Mouse (Mus musculus) liver, adult (tissue): ENCODE results near the gene Kcnma1.

Experiments used
- GATA4 ChIP-seq: IDR thresholded peaks from 2 replicates; pipeline ENCODE4 v1.6.1; 2014; ENCODE audit warnings: mild to moderate bottlenecking, low read length; ENCODE audit not compliant: insufficient replicate concordance

Kcnma1 gene

DNA sequence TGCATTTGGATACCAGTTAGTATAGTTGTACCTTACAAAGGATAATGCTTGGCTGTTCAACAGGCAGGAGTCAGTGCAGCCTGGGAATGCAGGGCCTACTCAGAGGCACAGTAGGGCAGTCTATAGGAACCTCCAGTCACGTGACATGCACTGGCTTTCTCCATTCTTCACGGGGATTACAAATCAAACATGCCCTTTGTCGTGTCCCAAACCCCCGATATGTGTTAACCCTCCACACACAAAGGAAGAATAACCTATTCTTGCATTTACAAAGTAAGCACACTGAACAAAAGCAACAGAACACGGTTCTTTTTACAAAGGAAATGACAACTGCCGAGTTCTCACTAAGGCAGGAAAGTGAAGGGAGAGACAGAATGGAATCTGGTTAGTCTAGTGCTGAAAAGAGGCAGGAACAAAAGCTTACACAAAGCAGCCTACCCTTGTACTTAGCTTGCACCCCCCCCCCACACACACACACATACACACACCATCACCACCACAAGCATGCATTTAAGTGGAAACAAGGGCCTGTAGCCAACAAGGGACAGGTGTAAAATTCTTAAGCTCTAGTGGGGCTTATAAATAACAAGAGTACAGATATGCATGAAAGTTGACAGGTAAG lies 421.4 kb downstream of the Kcnma1 start:
- TF ChIP-seq GATA4, result no peak

DNA sequence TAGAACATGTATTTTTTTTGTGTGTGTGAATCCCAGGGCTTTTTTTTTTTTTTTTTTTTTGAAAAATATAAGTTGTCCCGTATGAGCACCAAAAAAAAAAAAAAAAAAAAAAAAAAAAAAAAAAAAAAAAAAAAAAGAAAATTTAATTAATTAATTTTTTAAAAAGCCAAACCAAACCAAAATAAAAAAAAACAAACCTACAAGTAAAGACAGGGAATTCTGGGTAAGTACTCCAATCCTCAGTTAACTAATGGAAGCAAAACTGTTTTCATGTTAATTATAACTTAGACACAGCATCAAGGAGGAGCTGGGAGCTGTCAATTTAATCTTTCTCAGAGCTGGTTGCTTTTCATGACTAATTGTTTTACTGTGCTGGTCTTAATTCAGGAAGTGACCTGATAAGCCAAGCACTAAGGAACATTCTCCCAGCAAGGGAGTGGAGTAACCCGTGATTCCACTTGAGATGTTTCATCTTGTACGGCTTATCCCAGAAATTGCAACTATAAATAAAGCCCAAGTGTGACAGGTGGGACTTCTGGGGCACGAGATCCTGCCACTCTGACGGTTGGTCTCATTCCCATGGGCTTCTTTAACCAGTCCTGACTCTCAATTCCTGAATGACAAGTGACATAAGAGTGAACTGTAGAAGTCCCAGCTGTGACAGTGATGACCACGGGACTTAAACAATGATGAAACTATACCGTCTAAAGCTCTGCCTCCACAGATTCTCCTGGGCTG lies 424.4 kb downstream of the Kcnma1 start:
- TF ChIP-seq GATA4, result no peak

DNA sequence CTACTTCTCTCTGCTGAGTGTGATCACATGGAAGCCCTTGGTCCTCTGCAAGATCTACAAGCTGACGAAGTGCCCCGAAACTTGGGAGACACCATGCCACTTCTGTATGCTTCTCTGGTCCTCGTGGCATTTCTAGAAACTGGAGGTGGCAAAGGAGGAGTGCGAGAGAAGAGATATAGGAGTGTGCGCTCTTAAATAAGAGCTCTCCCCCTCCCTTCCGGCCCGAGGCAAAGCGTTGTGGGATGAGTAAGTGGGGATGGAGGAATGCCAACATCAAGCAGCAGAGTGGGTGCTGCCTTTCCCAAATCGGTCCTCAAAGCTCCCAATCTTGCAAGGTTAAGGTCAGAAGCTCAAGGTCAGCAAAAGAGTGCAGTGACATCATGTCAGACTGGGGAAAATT lies 426.8 kb downstream of the Kcnma1 start:
- TF ChIP-seq GATA4, result no peak

DNA sequence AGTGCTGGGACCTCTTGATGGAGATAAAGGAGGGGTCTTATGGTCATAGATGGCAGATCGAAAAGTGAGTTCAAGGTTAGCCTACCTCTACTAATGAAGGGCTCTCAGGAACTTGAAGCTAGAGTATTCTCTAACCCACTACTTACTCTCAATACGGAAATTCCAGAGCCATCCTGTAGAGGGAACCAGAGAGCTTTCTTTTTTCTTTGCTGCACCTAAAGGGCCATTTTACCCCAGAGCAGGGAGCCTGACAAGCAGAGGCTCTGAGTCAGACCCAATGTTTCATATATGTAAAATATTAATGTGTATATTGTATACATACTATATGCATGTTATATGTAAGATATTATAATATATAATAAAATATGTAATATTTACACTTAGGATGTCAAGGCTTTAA lies 431.1 kb downstream of the Kcnma1 start:
- no peak for TF ChIP-seq GATA4

DNA sequence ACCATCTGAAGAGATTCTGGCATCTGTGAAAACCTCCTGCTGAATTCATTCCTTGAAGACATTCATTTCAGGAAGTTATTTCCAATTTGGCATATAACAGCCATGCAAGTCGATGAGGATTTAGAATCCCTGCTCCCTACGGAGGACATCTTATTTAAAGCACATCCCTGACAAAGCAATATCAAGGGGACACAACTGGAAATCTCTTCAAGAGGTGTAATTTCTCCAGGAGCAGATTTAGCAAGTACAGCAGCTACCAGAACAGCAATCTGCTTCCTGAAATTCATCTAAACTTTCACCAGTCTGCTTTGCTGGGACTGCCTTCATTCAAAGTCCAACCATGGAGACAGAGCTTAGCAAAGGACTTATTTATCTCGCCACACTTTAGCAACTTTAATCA lies 433.0 kb downstream of the Kcnma1 start:
- no peak for TF ChIP-seq GATA4

DNA sequence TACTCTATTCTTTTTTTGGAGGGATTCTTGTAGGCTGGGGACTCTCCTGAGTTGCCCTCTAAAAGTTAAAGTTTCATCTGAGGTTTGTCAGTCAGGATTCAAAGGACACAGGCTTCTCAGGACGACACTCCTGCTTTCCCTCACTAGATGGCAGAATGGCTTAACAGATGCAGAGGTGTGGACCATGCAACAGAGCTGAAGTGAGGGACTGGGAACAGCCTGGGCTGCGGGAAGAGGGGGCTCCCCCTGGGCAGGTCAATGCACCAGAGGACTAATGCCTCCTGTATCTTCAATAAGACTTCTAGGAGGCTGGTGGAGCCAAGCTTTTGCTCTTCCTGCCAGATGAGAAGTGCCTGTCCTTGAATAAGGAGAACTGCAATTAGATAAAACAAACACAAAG lies 438.3 kb downstream of the Kcnma1 start:
- TF ChIP-seq GATA4, result no peak

DNA sequence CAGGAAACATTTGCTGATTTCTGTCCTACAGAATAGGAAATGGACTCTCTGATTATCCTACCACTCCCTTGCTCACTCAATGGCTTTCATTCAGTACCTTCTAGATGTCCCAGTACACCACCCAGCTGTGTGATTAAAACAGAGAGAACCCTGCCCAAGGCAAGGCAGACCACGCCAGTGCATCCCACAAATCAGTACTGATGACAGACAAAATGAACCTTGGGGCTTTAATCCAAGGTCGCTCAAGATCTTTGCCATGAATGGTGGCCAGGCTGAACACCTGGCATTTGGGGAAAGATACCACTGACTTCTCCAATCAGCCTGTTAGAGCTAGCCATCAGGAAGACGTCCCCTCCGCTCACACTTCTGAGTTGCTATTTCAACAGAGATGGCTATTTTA lies 440.2 kb downstream of the Kcnma1 start:
- TF ChIP-seq GATA4, result no peak

DNA sequence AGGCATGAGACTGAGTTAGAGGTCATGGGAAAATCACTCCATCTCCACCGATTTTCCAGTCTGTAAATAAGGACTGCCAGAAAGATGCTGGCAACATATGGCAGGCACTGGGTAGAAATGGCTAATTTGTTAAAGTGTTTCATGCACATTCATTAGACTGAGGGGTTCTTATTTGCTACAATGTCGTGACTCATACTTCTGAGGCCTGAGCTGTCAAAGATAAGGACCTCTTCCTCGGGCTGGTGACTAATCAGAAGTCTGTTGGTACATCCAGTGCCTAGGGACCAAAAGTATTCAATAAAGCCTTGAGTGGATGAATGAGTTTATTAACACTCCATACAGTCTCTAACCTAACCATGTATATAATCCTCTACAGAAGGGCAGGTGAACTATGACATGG lies 440.9 kb downstream of the Kcnma1 start:
- no peak for TF ChIP-seq GATA4

DNA sequence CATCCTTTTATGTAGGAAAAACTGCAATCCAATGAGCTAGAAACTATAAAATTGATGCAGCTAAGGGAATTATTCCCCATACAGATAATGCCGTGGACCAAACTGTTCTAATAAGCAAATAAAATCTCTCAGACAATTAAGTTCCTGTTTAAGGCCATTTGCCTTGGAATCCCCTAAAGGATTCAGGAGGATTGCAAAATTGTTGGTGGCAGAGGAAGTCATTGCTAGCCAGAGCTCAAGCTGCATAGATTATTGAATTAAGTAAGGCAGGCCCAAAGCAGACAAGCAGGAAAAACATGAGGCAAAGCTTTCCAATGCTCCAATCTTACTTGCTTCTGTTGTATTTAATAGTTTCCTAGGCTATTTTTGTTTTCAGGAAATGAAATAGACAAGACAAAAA lies 441.5 kb downstream of the Kcnma1 start:
- no peak for TF ChIP-seq GATA4

DNA sequence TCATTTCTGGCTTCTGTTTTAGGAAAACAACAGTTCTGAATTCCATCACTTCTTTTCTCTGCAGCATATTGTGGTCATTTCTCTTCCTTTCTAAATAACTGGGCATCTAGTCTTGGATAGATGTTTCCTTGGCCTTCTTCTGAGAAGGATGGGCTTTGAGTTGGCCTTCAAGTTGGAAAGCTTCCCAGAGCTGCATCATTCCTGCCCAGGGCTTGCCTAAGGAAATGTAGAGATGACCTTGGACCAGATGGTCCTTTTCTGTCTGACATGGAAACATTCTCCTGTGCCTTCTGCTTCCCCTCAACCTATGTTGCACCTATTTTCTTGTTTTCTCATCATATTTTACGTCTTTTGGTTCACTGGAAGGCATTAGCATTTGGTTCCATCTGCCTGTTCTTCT lies 444.0 kb downstream of the Kcnma1 start:
- no peak for TF ChIP-seq GATA4

DNA sequence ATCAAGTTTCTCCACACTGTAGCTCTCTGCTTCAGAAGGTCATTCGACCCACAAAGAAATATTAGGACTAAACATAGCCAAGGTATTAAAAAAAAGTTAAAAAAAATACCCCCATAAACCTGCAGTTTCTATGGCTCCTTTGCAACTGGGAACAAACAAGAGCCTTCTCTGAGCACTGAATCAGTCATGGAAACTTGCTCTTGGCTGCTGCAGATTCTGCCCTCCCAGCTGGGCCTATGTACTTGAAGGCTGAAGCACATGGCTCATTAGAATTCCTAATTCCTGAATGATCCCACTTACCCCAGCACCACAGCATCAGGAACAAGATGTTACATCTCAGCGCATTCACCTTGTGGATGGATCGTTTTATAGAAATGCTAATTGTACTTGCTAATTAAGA lies 448.4 kb downstream of the Kcnma1 start:
- no peak for TF ChIP-seq GATA4

DNA sequence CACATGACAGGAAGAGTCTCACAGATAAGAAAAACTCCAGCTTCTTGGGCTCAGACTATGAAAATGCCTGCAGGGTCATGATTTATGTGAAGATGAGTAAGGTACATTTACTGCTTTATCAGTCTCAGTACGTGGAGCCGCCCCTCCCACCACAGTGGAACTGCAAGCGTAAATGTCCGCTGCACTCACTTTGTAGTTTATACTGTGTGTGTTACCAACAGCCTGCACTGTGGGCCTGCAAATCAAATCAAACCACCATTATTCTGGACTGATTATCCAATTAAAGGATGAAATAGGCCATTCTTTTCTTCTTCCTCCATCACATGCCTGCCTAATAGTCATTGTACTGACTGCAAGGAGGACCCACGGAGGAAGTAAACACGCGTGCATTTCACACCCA lies 449.8 kb downstream of the Kcnma1 start:
- no peak for TF ChIP-seq GATA4

DNA sequence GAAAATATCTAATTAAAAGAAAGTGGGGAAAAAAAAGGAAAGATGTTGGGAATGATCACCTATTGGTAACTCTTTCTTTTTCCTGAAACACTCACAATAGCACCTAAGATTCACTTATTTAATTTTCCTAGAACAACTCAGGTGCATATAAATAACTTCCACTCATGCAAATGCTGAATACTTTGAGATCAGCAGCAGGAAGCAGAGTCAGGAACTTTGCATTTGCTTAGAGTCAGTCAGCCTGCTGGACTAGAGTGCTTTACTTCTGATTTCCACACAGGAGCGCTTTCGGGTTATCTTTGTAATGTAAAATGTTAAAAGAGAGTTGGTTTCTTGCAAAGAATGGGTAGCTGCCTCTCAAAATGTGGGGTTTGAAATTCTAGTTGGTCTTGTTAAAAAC lies 451.1 kb downstream of the Kcnma1 start:
- TF ChIP-seq GATA4, result no peak

DNA sequence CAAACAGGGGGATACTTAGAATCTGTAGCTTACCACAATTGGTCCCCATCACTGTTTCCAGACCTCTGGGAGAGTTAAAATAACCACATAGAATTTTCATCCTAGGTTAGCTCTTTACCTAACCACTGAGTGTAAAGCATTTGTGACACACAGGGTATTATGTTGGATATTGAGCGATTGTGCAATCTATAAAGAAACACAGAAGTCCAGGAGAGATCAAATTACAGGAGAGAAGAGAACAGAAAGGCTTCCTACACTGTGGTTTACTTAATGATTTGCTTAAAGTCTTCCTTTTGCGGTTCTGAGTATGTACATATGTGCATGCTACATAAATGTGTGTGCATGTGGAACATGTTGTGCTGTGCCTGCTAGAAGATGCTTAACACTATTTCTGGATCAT lies 458.6 kb downstream of the Kcnma1 start:
- TF ChIP-seq GATA4, result no peak

DNA sequence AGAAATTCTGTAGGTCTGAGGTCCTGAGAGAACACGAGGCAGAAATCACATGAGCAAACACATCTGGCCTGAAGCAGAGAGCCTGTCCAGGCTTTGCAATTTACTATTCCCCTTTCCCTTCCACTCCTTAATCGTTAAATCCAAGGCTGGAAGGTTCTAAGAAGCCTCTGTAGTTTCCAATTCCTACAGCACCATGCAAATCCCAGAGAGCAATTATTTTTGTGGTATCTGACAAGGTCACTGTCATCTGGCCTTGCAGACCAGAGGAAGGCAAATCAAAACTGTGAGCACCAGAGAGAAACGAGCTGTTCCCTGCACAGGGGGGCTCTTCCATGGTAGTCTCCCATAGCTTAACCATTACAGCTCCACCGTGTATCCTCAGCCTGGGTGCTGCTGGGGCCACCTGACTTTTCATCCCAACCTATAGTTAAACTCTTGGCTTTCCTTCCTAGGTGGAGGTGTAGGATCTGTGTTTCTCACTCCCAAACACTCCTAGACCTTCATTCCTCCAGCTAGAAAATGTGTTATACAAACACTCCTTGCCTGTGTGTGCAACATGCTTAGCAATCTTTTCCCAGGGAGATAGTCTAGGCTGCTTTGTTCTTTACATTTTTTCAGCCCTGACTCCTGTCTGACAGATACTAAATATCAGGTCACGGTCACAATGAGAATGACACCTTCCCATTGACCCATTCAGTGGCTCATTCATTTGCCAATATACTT lies 461.9 kb downstream of the Kcnma1 start:
- no peak for TF ChIP-seq GATA4

DNA sequence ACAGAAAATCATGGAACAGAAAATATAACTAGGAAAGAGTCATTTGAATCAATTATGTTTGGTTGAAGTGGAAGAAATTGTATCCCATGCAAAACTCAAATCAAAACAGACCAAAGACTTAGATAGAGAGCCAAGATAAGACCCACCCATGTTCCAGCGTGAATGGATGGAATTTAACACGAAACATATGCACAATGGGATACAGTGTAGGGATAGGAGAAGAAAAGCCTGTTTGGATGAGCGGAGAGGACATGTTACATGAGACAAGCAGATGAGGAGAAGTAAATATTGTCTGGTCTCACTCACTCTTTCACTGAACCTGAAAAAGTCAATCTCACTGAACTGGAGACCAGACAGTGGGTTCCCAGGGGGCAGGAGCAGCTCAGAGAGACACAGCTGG lies 463.8 kb downstream of the Kcnma1 start:
- no peak for TF ChIP-seq GATA4
